Mouse (Mus musculus) brain, embryonic 14.5 days (tissue): Measurements from ENCODE around the gene Tollip.

Experiments
- CTCF ChIP-seq: fragments of 200-500 bp; IDR thresholded peaks from 2 replicates; pipeline ENCODE4 v1.5.1; 2012; ENCODE audit warnings: inconsistent platforms, mild to moderate bottlenecking, moderate library complexity, borderline replicate concordance; ENCODE audit not compliant: insufficient read depth, insufficient read length; ENCODE audit errors: extremely low read depth
- POLR2A ChIP-seq: fragments of 200-500 bp; IDR thresholded peaks from 2 replicates; pipeline ENCODE4 v1.6.1; 2012; ENCODE audit warnings: mild to moderate bottlenecking, inconsistent platforms, borderline replicate concordance; ENCODE audit not compliant: poor library complexity, insufficient read depth, insufficient read length, severe bottlenecking; ENCODE audit errors: extremely low read depth

GRCm38 (mm10) chr7:141943444-141943843, 25.1 kb upstream of the Tollip start:
- TF ChIP-seq POLR2A (no peak), CTCF (no peak)
